Mouse (Mus musculus): Measurements from ENCODE around the gene AI854703.

AI854703 gene

DNA sequence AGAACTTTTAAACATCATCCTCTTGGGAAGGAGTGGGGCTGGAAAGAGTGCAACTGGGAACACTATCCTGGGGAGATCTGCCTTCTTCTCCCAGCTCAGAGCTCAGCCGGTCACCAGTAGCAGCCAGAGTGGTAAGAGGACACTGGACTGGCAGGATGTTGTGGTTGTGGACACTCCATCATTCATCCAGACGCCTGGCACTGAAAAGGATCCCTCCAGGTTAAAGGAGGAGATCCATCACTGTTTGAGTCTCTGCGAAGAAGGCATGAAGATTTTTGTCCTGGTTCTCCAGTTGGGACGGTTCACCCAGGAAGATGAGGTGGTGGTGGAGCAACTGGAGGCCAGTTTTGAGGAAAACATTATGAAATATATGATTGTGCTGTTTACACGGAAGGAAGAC, 32.2 kb downstream of the AI854703 start:
- no peak for DNase-seq (ENCODE audit: low read depth, low spot score)

DNA sequence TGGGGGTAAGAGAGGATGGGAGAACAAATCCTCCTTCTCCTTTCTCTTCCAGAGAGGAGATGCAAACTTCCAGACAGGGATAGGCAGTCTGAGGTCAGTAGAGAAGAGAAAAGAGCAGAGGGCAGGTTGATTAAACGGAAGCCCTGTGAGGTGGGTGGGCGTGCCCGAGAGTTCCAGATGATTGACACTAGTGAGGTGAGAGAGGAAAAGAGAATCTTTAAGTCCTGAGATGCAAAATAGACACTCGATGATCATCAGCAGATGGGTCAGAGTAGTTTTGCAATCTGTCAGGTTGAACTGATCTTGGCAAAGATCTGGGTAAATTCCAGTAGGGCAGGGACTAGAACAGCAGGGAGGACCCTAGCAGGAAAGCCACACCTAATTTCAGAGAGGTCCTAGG, 38.2 kb downstream of the AI854703 start:
- no peak for DNase-seq (ENCODE audit: low read depth, low spot score)

DNA sequence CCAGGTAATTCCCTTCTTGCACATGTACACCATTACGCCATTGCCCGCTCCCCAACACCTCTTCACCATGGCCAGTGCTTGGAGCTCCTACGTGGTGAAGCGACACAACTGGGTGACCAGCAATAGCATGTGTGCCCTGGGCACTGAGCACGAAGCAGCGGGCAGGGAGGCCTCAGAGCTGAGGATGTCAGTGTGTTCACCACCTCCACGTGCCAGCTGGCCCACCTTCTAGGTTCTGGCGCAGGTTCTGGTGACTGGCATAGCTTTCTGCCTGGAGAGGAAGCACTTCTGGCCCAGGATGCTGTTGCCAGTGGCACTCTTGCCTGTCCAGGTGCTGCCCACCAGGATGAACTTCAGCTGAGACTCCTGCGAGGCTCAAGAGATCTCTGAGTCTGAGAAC, 38.9 kb downstream of the AI854703 start:
- DNase-seq (ENCODE audit: low read depth, low spot score) = no peak

DNA sequence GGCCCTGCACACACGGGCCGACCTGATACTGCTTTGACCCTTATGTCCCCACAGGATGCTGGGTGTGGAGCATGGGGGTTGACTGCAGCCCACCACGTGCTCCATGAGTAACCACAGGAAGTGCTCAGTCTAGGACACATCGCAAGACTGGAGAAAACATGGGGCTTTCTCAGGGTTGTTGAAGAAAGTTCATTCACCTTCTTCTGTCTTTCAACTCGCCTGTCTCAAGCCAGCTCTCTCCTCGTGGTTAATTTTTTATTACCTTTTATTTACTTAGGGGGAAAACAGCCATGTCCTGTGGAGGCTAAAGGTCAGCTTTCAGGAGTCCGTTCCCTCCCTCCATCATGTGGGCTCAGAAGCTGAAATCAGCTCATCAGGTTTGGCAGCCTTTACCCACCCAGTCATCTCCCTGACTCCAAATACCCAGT, 39.6 kb downstream of the AI854703 start:
- DNase-seq (ENCODE audit: low read depth, low spot score) = no peak

DNA sequence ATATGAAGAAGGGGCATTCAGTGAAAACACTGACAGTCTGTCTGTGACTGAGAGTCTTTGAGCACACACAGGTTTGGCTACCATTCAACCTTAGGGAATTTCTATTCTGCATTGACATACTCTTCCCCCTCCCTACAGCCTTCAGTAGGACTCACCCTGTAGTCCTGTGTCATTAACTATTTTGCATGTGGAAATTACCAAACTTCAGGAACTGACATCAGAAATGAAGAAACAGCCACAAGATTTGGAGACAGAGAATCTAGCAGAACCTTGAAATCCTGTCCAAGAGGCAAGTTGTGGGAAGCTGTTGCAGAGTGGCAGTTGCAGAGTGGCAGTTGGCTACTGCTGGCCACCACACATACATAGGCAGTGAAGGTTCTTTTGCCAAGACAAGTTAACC, 41.5 kb downstream of the AI854703 start:
- no peak for DNase-seq (ENCODE audit: low read depth, low spot score)

DNA sequence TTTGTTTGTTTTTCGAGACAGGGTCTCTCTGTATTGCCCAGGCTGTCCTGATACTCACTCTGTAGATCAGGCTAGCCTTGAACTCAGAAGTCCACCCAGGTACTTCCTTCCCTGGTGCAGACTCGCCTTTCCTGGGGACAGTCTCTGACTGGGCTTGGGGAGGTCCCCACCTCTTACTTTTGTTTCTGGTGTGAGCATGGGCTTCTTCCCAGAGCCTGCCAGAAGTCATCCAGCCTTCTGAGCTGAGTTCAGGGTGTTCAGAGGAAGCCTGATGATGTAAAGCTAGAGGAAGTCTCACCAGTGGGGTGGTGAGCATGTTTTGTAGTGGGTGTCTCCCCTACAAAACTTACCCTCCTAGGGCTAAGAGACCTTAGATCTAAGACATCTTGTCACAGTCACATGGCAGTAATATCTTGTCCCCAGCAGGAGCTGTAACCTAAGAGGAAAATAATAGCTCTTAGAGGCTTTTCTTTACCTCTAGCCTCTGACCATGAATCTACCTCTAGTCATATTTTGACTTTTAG, 42.9 kb downstream of the AI854703 start:
- no peak for DNase-seq (ENCODE audit: low read depth, low spot score)

DNA sequence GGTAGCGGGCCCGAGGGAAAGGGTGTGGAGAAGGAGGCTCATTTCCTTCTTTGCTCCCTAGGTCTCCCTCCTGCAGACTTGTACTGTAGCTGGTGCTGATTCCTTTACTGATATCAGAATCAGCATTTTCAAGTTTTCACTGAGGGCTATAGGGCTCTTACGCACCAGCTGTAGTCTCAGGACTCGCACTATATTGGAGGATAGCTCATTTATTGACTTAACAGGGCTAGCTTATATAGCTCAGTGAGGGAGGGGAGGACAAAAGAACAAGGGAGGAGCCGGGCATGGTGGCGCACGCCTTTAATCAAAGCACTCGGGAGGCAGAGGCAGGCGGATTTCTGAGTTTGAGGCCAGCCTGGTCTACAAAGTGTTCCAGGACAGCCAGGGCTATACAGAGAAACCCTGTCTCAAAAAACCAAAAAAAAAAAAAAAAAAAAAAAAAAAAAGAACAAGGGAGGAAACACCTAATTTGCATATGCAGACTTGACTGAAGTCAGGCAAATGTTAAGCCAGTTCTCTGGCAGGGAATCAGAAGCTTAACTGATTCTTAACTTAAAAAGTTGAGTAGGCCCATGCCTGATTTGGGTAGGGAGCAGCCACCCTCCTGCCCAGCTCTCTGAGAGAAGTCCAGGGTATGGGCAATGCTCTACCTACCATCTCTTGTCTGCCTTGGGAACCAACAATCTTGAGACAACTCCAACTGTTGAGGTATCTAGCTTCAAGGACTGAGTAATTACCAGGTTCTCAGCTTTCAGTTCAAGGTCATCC, 47.9 kb downstream of the AI854703 start:
- DNase-seq (ENCODE audit: low read depth, low spot score) = peak; percentile 67

DNA sequence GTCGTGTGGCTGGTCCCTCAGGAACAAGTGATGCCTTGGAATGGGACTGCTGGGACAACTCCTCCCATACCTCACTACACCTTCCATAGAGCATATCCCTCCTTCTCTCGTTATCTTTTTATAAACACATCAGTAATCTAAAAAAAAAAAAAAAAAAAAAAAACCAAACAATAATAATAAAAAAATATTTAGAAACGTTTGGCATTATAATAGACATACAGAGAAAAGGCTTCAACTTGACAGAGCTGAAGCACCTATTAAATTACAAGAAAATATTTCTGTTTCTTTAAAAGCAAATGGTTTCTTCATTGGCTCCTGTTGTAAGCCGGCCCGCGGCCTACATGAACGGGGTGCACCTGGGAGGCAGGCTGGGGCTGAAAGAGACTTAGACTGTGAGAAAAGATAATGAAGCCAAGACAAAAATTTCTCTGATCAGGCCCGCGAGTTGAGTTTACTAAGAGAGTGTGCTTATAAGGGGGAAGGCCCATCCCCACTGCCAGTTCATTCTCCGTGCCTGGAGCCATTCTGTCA, 48.9 kb downstream of the AI854703 start:
- DNase-seq (ENCODE audit: low read depth, low spot score) = no peak

DNA sequence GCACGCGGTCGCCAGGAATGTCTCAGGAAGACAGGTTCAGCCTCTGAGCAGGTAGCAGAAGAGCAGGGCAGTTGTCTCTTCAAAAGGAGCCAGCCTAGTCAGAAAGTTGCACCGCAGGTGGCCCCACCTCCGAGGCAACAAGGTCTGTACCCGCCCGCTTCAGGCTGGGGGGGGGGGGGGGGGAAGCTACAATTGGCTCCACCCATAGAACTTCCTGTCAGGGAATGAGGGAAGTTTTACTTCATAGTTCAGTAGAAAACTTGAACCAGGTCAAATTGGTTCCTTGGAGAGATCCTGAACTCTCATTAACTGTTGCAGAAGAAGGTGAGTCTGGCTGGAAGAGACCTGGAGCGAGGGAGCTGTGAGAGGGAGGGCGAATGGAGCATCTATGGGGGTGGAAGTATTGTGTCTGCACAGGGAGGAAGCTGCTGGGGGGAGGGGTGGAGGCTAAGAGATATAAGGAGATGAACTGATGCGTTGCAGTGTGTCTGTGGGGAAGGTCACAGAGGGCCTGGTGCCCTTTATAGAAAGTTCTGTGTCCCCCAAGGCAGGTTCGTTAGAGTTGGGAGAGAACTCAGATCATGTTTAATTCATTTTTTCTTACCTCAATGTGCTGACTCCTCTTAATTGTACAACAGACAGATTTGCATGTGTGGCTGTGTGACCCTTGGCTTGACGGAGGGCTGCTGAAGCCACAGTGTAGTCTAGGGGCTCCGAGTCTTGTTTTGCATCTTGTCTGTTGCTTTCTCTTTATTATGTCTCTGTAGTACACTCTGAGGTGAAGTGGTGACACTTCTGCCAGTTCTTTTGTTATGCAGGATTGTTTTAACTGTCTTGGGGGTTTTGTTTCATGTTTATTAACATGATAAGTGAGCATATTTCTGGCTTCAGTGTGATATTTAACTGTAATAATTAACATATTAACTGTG, 49.6 kb downstream of the AI854703 start, which contains the start of gene Gimap9:
Gene Gimap9, plus strand, starts transcription at position 199 of the 929 bp plus-strand sequence.
- peak; percentile 95 for DNase-seq (ENCODE audit: low read depth, low spot score)

DNA sequence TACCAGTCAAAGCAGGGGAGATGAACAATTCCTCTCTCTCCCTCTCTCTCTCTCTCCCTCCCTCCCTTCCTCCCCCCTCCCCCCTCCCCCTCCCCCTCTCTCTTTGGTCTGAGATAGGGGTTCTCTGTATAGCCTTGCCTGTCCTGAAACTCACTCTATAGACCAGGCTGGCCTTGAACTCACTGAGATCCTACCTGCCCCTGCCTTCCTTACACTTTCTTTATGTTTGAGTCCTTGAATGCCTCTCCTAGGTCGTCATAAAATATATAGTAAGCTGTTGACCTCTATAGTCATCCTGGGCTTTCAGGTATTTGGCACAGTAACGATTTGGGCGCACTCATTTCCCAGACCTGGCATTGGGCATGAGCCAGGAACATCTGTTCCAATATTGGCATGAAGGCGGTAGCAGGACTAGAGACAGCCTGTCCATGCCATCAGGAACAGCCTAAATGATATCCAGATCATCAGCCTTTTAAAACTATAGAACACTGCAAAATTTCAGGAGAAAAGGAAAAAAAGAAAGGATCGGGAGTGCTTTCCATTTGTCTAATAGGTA, 50.4 kb downstream of the AI854703 start:
- no peak for DNase-seq (ENCODE audit: low read depth, low spot score)

DNA sequence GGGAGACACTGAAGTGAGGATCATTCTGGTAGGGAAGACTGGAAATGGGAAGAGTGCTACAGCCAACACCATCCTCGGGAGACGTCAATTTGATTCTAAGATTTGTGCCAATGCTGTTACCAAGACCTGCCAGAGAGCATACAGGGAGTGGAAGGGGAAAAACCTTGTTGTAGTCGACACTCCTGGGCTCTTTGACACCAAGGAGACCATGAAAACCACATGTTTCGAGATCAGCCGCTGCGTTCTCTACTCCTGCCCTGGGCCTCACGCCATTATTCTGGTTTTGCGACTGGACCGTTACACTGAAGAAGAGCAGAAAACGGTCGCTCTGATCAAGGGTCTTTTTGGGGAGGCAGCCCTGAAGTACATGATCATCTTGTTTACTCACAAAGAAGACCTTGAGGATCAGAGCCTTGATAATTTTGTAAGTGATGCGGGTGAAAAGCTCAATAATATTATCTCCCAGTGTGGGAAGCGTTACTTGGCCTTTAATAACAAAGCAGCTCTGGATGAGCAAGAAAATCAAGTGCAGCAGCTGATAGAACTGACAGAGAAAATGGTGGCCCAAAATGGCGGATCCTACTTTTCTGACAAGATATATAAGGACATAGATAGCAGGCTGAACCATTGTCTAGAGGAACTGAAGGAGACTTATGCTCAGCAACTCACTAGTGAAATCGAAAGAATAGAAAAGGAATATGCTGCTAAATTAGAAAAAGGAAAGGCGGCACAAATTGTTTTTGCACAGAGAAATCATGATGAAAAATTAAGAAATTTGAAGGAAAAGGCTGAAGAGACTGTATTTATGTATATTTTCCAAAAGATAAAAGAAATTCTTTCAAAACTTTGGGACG, 51.2 kb downstream of the AI854703 start:
- DNase-seq (ENCODE audit: low read depth, low spot score) = no peak

DNA sequence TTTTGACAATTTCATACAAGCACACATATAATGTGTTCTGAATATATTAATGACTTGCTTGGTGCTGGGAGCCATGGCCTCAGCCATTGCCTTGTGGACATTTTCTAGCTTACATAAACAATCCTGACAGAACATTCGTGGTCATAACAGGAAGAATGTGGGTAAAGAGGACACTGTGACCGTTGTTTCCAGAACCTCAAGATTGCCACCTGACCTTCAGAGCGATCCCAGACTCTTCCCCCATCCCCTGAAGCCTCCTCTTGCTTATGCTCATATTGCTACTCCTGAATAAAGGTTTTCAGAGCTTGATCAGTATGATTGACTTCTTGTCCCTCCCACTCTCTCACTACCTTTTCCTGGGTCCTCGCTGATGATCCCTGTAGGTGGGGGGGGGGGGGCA, 51.8 kb downstream of the AI854703 start:
- no peak for DNase-seq (ENCODE audit: low read depth, low spot score)

DNA sequence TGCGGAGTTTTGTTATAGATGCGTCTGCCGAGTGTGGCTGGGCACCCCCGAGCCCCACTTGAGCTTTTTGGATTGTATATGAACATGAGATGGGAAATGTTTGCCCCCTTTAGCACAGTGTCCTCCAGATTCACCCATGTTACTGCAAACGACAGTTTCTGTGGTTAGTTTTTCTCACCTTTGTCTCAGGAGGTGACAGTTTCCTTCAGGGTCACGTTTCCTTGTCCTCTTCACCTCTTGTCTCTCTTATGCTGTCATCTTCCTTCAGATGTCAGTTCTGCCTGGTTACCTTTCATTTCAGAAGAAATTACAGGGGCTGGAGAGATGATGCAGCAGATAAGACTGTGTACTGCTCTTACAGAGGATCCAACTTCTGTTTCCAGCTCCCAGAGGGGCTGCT, 53.1 kb downstream of the AI854703 start:
- DNase-seq (ENCODE audit: low read depth, low spot score) = no peak

DNA sequence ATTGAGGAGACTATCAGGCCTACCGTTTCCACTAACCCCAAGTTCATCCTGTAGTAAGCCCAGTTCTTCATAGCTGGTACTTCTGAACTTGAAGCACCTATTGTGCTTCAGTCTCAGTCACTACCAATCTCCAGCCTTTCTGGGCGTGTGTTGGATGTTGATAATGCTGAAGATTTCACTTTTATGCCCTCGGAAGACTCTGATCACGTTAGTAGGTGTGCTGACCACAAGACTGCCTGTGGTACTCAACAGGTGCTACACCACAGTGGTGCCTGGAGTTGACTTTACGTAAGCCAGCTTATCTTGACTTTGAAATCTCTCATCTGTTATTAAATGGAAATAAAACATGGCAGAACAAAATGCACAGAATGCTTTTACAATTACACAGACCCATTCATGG, 53.9 kb downstream of the AI854703 start:
- DNase-seq (ENCODE audit: low read depth, low spot score) = peak; percentile 9

DNA sequence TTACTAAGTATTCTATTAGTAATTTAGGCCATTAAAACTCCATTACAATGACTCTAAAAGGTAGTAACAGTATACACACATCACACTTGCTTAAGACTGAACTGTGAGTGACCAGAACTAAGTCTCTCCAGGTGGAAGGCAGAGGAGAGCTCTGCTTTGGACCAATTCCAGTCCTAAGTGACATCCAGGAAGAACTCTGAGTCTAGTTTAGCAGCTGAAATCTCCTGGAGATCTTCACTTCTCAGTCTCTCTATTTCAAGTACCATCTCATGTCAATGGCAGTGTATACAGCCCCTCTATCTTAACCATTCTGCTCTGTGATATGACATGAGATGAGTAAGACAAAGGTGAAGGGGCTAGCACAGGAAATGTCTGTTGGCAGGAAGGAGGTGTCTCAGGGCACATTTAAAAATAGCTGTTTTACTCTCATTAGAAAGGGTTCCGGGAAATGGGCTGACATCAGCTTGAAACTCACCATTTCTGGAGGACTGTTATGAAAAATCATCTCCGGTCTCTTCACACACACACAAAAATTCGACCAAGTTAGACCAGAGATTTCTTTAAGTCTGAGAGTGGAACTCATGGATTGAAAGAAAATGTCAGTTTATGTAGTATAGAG, 55.0 kb downstream of the AI854703 start:
- no peak for DNase-seq (ENCODE audit: low read depth, low spot score)

DNA sequence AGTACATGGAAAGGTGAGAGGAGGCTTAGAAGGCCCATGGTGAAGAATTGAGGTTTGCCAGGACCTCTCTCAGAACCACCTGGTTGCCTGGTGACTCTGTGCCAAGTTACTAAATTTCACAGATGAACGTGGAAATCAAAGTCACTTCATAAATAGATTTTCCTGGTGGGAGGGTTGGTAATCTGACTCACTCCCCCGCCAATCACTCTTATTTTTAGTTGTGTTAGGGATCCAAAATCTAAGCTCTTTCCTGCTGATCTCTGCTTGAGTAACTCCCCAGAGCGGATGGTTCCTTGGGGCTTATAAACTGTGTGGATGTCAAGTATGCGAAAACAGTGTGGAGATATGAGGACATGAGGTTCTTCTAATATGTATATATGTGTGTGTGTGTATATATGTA, 55.7 kb downstream of the AI854703 start:
- no peak for DNase-seq (ENCODE audit: low read depth, low spot score)
